Mouse (Mus musculus): ENCODE measurements at regions not wholly inside any gene's neighbourhood (a gene's known extent, or its start where the extent isn't known, plus 50 kb on each side); places are given as distances from the start of the nearest gene placed in this dataset.
A peak's percentile ranks its signal among the peaks of the same experiment; 100 is the strongest.

GRCm38 (mm10) chr3:109224526-109224925 lies 101.6 kb downstream of the Slc25a24 start:
- no peak for ATAC-seq (replicated peaks in 1 of 2; ENCODE audit: insufficient read depth in 1 of 2, low FRiP score in 2 of 2, low TSS enrichment in 1 of 2, low read depth in 1 of 2, poor library complexity in 2 of 2, severe bottlenecking in 2 of 2)

GRCm38 (mm10) chr3:109234275-109234674 lies 106.2 kb upstream of the Vav3 start:
- no peak for ATAC-seq (replicated peaks in 1 of 2; ENCODE audit: insufficient read depth in 1 of 2, low FRiP score in 2 of 2, low TSS enrichment in 1 of 2, low read depth in 1 of 2, poor library complexity in 2 of 2, severe bottlenecking in 2 of 2)

GRCm38 (mm10) chr3:109236918-109237317 lies 103.5 kb upstream of the Vav3 start:
- ATAC-seq (replicated peaks in 1 of 2; ENCODE audit: insufficient read depth in 1 of 2, low FRiP score in 2 of 2, low TSS enrichment in 1 of 2, low read depth in 1 of 2, poor library complexity in 2 of 2, severe bottlenecking in 2 of 2) = peak; percentile 68 to 79

- ATAC-seq (replicated peaks in 1 of 2; ENCODE audit: insufficient read depth in 1 of 2, low FRiP score in 2 of 2, low TSS enrichment in 1 of 2, low read depth in 1 of 2, poor library complexity in 2 of 2, severe bottlenecking in 2 of 2) = no peak
Measured at GRCm38 (mm10) chr3:109243491-109243890, 97.0 kb upstream of the Vav3 start.

- no peak for ATAC-seq (replicated peaks in 1 of 2; ENCODE audit: insufficient read depth in 1 of 2, low FRiP score in 2 of 2, low TSS enrichment in 1 of 2, low read depth in 1 of 2, poor library complexity in 2 of 2, severe bottlenecking in 2 of 2)
Measured at GRCm38 (mm10) chr3:109248801-109249200, 91.7 kb upstream of the Vav3 start.

- ATAC-seq (replicated peaks in 1 of 2; ENCODE audit: insufficient read depth in 1 of 2, low FRiP score in 2 of 2, low TSS enrichment in 1 of 2, low read depth in 1 of 2, poor library complexity in 2 of 2, severe bottlenecking in 2 of 2) = no peak
Measured at GRCm38 (mm10) chr3:109249359-109249758, 91.1 kb upstream of the Vav3 start.

GRCm38 (mm10) chr3:109249989-109250388 lies 90.5 kb upstream of the Vav3 start:
- ATAC-seq (replicated peaks in 1 of 2; ENCODE audit: insufficient read depth in 1 of 2, low FRiP score in 2 of 2, low TSS enrichment in 1 of 2, low read depth in 1 of 2, poor library complexity in 2 of 2, severe bottlenecking in 2 of 2) = no peak

GRCm38 (mm10) chr3:109251716-109252115 lies 88.7 kb upstream of the Vav3 start:
- ATAC-seq (replicated peaks in 1 of 2; ENCODE audit: insufficient read depth in 1 of 2, low FRiP score in 2 of 2, low TSS enrichment in 1 of 2, low read depth in 1 of 2, poor library complexity in 2 of 2, severe bottlenecking in 2 of 2) = peak in 1 of 2 experiments; percentile 37; a peak in 2 of 4 replicates

GRCm38 (mm10) chr3:109254001-109254630 lies 86.3 kb upstream of the Vav3 start:
- no peak for ATAC-seq (replicated peaks in 1 of 2; ENCODE audit: insufficient read depth in 1 of 2, low FRiP score in 2 of 2, low TSS enrichment in 1 of 2, low read depth in 1 of 2, poor library complexity in 2 of 2, severe bottlenecking in 2 of 2)

- peak; percentile 89 to 93 for ATAC-seq (replicated peaks in 1 of 2; ENCODE audit: insufficient read depth in 1 of 2, low FRiP score in 2 of 2, low TSS enrichment in 1 of 2, low read depth in 1 of 2, poor library complexity in 2 of 2, severe bottlenecking in 2 of 2)
Measured at GRCm38 (mm10) chr3:109254957-109255356, 85.5 kb upstream of the Vav3 start.

GRCm38 (mm10) chr3:109256723-109257122 lies 83.7 kb upstream of the Vav3 start:
- ATAC-seq (replicated peaks in 1 of 2; ENCODE audit: insufficient read depth in 1 of 2, low FRiP score in 2 of 2, low TSS enrichment in 1 of 2, low read depth in 1 of 2, poor library complexity in 2 of 2, severe bottlenecking in 2 of 2) = no peak

- ATAC-seq (replicated peaks in 1 of 2; ENCODE audit: insufficient read depth in 1 of 2, low FRiP score in 2 of 2, low TSS enrichment in 1 of 2, low read depth in 1 of 2, poor library complexity in 2 of 2, severe bottlenecking in 2 of 2) = peak; percentile 46 to 56; a peak in 2 of 4 replicates
Measured at GRCm38 (mm10) chr3:109266947-109267346, 73.5 kb upstream of the Vav3 start.

- no peak for ATAC-seq (replicated peaks in 1 of 2; ENCODE audit: insufficient read depth in 1 of 2, low FRiP score in 2 of 2, low TSS enrichment in 1 of 2, low read depth in 1 of 2, poor library complexity in 2 of 2, severe bottlenecking in 2 of 2)
Measured at GRCm38 (mm10) chr3:109270783-109271182, 69.7 kb upstream of the Vav3 start.

- ATAC-seq (replicated peaks in 1 of 2; ENCODE audit: insufficient read depth in 1 of 2, low FRiP score in 2 of 2, low TSS enrichment in 1 of 2, low read depth in 1 of 2, poor library complexity in 2 of 2, severe bottlenecking in 2 of 2) = no peak
Measured at GRCm38 (mm10) chr3:109273074-109273801, 67.2 kb upstream of the Vav3 start.

GRCm38 (mm10) chr3:109273802-109274155 lies 66.7 kb upstream of the Vav3 start:
- no peak for ATAC-seq (replicated peaks in 1 of 2; ENCODE audit: insufficient read depth in 1 of 2, low FRiP score in 2 of 2, low TSS enrichment in 1 of 2, low read depth in 1 of 2, poor library complexity in 2 of 2, severe bottlenecking in 2 of 2)

- ATAC-seq (replicated peaks in 1 of 2; ENCODE audit: insufficient read depth in 1 of 2, low FRiP score in 2 of 2, low TSS enrichment in 1 of 2, low read depth in 1 of 2, poor library complexity in 2 of 2, severe bottlenecking in 2 of 2) = no peak
Measured at GRCm38 (mm10) chr3:109279086-109279485, 61.4 kb upstream of the Vav3 start.

- no peak for ATAC-seq (replicated peaks in 1 of 2; ENCODE audit: insufficient read depth in 1 of 2, low FRiP score in 2 of 2, low TSS enrichment in 1 of 2, low read depth in 1 of 2, poor library complexity in 2 of 2, severe bottlenecking in 2 of 2)
Measured at GRCm38 (mm10) chr3:109286590-109286989, 53.9 kb upstream of the Vav3 start.

All from hematopoietic stem cell, adult 5-6 weeks (primary cell).